Mouse (Mus musculus): ENCODE data around the gene Optn. TPM values are rescaled to one million over a fixed set of nuclear protein-coding genes. Genes with fewer than 3 reads are reported as not detected.

Gene Optn
- polyA plus RNA-seq, 1 experiment = 5.0 TPM

- TF ChIP-seq CTCF (IDR thresholded peaks at IDR 0.05; ENCODE audit: insufficient read depth, low read length) (no peak), POLR2A (IDR thresholded peaks at IDR 0.05; ENCODE audit: borderline replicate concordance, extremely low read depth, low read depth, low read length) (no peak)
- WGBS = 84% methylated on average over 6 of the region's 6 CpGs
- Histone ChIP-seq H3K4me3 (replicated peaks; ENCODE audit: extremely low read depth, low read depth, low read length) (no peak overlapping the region), H3K4me1 (ENCODE audit: control insufficient read depth, insufficient read depth, low read length) (no peaks in the 10 kb centered on the region)
- no peak for DNase-seq
Observed at GRCm38 (mm10) chr2:5001266-5001665, 62.6 kb downstream of the Optn start.

GRCm38 (mm10) chr2:4998905-4999304 is 64.9 kb downstream of the Optn start:
- no peak for TF ChIP-seq POLR2A (IDR thresholded peaks at IDR 0.05; ENCODE audit: borderline replicate concordance, extremely low read depth, low read depth, low read length)
- no peak for TF ChIP-seq CTCF (IDR thresholded peaks at IDR 0.05; ENCODE audit: insufficient read depth, low read length)
- H3K4me1 ChIP-seq (ENCODE audit: control insufficient read depth, insufficient read depth, low read length) = no peaks in the 10 kb centered on the region
- H3K4me3 ChIP-seq (replicated peaks; ENCODE audit: extremely low read depth, low read depth, low read length) = no peak overlapping the region
- no peak for DNase-seq
- WGBS = 66% methylated on average over 3 of the region's 3 CpGs

- no peak for DNase-seq
- WGBS = 91% methylated on average over 6 of the region's 6 CpGs
- TF ChIP-seq CTCF (IDR thresholded peaks at IDR 0.05; ENCODE audit: insufficient read depth, low read length) (no peak), POLR2A (IDR thresholded peaks at IDR 0.05; ENCODE audit: borderline replicate concordance, extremely low read depth, low read depth, low read length) (no peak)
- no peak overlapping the region for H3K4me3 ChIP-seq (replicated peaks; ENCODE audit: extremely low read depth, low read depth, low read length)
- no peaks in the 10 kb centered on the region for H3K4me1 ChIP-seq (ENCODE audit: control insufficient read depth, insufficient read depth, low read length)
Observed at GRCm38 (mm10) chr2:4996421-4996824, 67.4 kb downstream of the Optn start.

GRCm38 (mm10) chr2:4995646-4996045 is 68.2 kb downstream of the Optn start:
- Histone ChIP-seq H3K4me1 (ENCODE audit: control insufficient read depth, insufficient read depth, low read length) (no peaks in the 10 kb centered on the region), H3K4me3 (replicated peaks; ENCODE audit: extremely low read depth, low read depth, low read length) (no peak overlapping the region)
- no peak for DNase-seq
- WGBS = 80% methylated on average over 11 of the region's 11 CpGs
- TF ChIP-seq POLR2A (IDR thresholded peaks at IDR 0.05; ENCODE audit: borderline replicate concordance, extremely low read depth, low read depth, low read length) = no peak
- TF ChIP-seq CTCF (IDR thresholded peaks at IDR 0.05; ENCODE audit: insufficient read depth, low read length) = no peak

GRCm38 (mm10) chr2:4994436-4994835 is 69.4 kb downstream of the Optn start:
- WGBS = 84% methylated on average over 4 of the region's 4 CpGs
- DNase-seq = no peak
- Histone ChIP-seq H3K4me3 (replicated peaks; ENCODE audit: extremely low read depth, low read depth, low read length) (no peak overlapping the region), H3K4me1 (ENCODE audit: control insufficient read depth, insufficient read depth, low read length) (no peaks in the 10 kb centered on the region)
- TF ChIP-seq CTCF (IDR thresholded peaks at IDR 0.05; ENCODE audit: insufficient read depth, low read length) = no peak
- TF ChIP-seq POLR2A (IDR thresholded peaks at IDR 0.05; ENCODE audit: borderline replicate concordance, extremely low read depth, low read depth, low read length) = no peak

GRCm38 (mm10) chr2:4993584-4993983 is 70.3 kb downstream of the Optn start:
- 90% methylated on average over 11 of the region's 11 CpGs for WGBS
- DNase-seq = no peak
- no peak overlapping the region for H3K4me3 ChIP-seq (replicated peaks; ENCODE audit: extremely low read depth, low read depth, low read length)
- TF ChIP-seq CTCF (IDR thresholded peaks at IDR 0.05; ENCODE audit: insufficient read depth, low read length) (no peak), POLR2A (IDR thresholded peaks at IDR 0.05; ENCODE audit: borderline replicate concordance, extremely low read depth, low read depth, low read length) (no peak)
- no peaks in the 10 kb centered on the region for H3K4me1 ChIP-seq (ENCODE audit: control insufficient read depth, insufficient read depth, low read length)

DNA sequence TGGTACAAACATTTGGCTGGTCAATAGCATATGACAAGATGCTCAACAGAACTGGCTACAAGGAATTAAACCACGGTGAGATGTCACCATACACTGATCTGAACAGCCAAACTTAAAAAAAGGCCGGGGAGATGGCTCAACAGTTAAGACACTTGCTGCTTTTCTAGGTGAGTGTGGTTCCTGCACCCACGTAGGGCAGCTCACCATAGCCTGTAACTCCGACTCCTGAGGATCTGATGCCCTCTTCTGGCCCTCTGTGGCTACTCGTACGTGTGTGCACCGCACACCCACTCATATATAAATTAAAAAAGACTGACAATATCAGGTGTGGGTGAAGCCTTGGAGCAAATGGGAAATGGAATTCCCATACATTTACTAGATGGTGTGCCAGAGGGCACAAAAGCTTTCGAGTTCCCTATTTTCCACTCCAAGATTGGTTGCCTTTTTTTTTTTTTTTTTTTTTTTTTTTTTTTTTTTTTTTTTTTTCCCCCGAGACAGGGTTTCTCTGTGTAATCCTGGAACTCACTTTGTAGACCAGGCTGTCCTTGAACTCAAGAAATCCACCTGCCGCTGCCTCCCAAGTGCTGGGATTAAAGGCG is 74.9 kb downstream of the Optn start:
- Histone ChIP-seq H3K4me1 (ENCODE audit: control insufficient read depth, insufficient read depth, low read length) (no peaks in the 10 kb centered on the region), H3K4me3 (replicated peaks; ENCODE audit: extremely low read depth, low read depth, low read length) (no peak overlapping the region)
- DNase-seq = peak; percentile 10
- TF ChIP-seq CTCF (IDR thresholded peaks at IDR 0.05; ENCODE audit: insufficient read depth, low read length) (peak; percentile 59; the same call in 1 of the 2 replicates), POLR2A (IDR thresholded peaks at IDR 0.05; ENCODE audit: borderline replicate concordance, extremely low read depth, low read depth, low read length) (no peak)
- WGBS = 72% methylated on average over 11 of the region's 11 CpGs

DNA sequence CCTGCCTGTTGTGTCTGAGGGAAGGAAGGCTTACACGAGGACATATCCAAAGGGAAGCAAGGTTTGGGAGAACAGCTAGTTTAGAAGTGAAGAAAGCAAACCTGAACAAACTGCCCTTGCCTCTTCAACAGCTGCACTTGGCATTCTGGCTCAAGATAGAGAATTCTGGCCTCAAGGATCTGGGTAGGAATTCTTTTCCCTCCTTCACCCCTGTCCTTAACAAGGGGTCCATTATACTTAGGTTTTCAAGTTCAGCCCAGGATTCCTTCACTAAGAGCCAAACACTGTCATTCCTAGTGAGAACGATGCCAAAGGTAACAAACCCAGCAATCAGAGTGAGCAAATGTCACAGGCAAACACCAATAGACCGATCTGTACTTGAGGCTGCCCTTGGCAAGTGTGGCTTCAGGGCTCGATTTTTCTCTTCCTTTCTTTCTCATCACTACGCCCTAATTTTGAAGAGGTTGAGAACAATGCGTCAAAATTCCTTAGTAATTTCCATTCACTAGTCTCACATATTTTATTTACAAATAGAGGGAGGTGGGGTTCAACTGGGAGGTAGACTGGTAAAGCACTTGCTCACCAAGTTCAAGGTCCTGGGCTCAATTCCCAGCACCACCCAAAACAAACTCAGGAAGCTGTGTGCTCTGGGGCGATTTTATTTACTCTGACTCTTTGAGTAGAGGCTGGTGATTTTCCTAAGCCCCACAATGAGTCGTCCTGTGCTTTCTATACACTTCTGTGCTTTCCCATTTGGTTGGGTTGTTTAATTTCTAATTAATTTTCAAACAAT is 76.3 kb downstream of the Optn start:
- DNase-seq = no peak
- WGBS = 53% methylated on average over 8 of the region's 8 CpGs
- no peaks in the 10 kb centered on the region for H3K4me1 ChIP-seq (ENCODE audit: control insufficient read depth, insufficient read depth, low read length)
- no peak for TF ChIP-seq CTCF (IDR thresholded peaks at IDR 0.05; ENCODE audit: insufficient read depth, low read length)
- TF ChIP-seq POLR2A (IDR thresholded peaks at IDR 0.05; ENCODE audit: borderline replicate concordance, extremely low read depth, low read depth, low read length) = no peak
- H3K4me3 ChIP-seq (replicated peaks; ENCODE audit: extremely low read depth, low read depth, low read length) = no peak overlapping the region

DNA sequence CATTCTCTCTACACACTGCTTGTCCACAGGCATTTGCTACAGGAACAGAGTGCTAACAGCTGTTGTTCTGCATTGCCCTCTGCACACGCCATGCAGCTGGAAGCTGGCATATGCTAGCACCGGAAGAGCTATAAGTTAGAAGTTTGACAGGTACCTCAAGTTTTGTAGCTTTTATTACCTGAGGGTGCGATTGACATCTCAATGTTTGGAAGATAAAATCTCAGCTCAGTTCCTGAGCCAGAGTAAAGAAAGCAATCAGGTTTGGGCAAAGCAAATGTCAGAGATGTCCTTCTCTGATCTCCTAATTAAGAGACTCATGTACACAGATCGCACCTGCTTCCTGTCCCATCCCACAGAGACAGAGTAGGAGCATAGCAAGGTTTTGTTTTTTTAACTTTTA is 77.1 kb downstream of the Optn start:
- H3K4me3 ChIP-seq (replicated peaks; ENCODE audit: extremely low read depth, low read depth, low read length) = no peak overlapping the region
- TF ChIP-seq POLR2A (IDR thresholded peaks at IDR 0.05; ENCODE audit: borderline replicate concordance, extremely low read depth, low read depth, low read length) (no peak), CTCF (IDR thresholded peaks at IDR 0.05; ENCODE audit: insufficient read depth, low read length) (no peak)
- WGBS = 63% methylated on average over 4 of the region's 4 CpGs
- H3K4me1 ChIP-seq (ENCODE audit: control insufficient read depth, insufficient read depth, low read length) = no peaks in the 10 kb centered on the region
- no peak for DNase-seq

GRCm38 (mm10) chr2:4985000-4985399 is 78.9 kb downstream of the Optn start:
- 80% methylated on average over 6 of the region's 6 CpGs for WGBS

More at GRCm38 (mm10) chr2:4985000-4985399, 78.9 kb downstream of the Optn start:
- Histone ChIP-seq H3K4me3 (replicated peaks; ENCODE audit: extremely low read depth, low read depth, low read length) (no peak overlapping the region), H3K4me1 (ENCODE audit: control insufficient read depth, insufficient read depth, low read length) (no peaks in the 10 kb centered on the region)
- DNase-seq = no peak
- no peak for TF ChIP-seq CTCF (IDR thresholded peaks at IDR 0.05; ENCODE audit: insufficient read depth, low read length)
- no peak for TF ChIP-seq POLR2A (IDR thresholded peaks at IDR 0.05; ENCODE audit: borderline replicate concordance, extremely low read depth, low read depth, low read length)
